7 mouse cellular contexts compared by ENCODE assay signal in genomic region chr19:45310291-45310881, GRCm38 (mm10). TPM values are rescaled to one million over a fixed set of nuclear protein-coding genes. Genes with fewer than 3 reads are reported as not detected.
DNase-seq lines count a peak whose midpoint lies in the region; ATAC-seq lines count a peak whose summit lies in the region.

No protein-coding gene starts in this region.

- DNase-seq in lung, postnatal 4 days = no peak
- DNase-seq in embryonic facial prominence, embryonic 14.5 days (ENCODE audit: low spot score) = no peak
- DNase-seq in layer of hippocampus, postnatal 14 days (ENCODE audit: low spot score in 2 of 2) = no peak
- DNase-seq in kidney, postnatal 36 days = no peak

- peak overlapping the region; percentile 26 for H3K4me3 ChIP-seq in lung, embryonic 16.5 days (ENCODE audit: low read length)
- peak overlapping the region; percentile 23 for H3K4me3 ChIP-seq in embryonic facial prominence, embryonic 14.5 days (ENCODE audit: low read depth, low read length)
- H3K4me3 ChIP-seq in limb, embryonic 12.5 days (replicated peaks) = peak overlapping the region; percentile 26
- H3K4me3 ChIP-seq in stomach, embryonic 15.5 days (replicated peaks) = peak overlapping the region; percentile 13

- H3K9ac ChIP-seq in lung, embryonic 16.5 days (ENCODE audit: low read length) = peak overlapping the region; percentile 11; the same call in 1 of the 2 replicates
- peak overlapping the region; percentile 43 for H3K9ac ChIP-seq in embryonic facial prominence, embryonic 14.5 days (ENCODE audit: low read depth, low read length)
- no peak overlapping the region; the same call in 1 of the 2 replicates for H3K9ac ChIP-seq in limb, embryonic 12.5 days (replicated peaks)
- no peak overlapping the region for H3K9ac ChIP-seq in stomach, embryonic 15.5 days

- H3K4me2 ChIP-seq in lung, embryonic 16.5 days (ENCODE audit: low read depth, low read length) = peak overlapping the region; percentile 51
- peak overlapping the region; percentile 51 for H3K4me2 ChIP-seq in embryonic facial prominence, embryonic 14.5 days (ENCODE audit: low read depth, low read length)
- peak overlapping the region; percentile 53 for H3K4me2 ChIP-seq in limb, embryonic 12.5 days
- H3K4me2 ChIP-seq in stomach, embryonic 15.5 days = peak overlapping the region; percentile 50

- ATAC-seq in lung, embryonic 16.5 days (ENCODE audit: low read depth) = peak; percentile 35; the same call in 1 of the 2 replicates
- 0 out of 2 replicates have a peak, but pooled peaks have one; percentile 6 for ATAC-seq in embryonic facial prominence, embryonic 14.5 days (ENCODE audit: low read depth)
- no peak for ATAC-seq in limb, embryonic 12.5 days (ENCODE audit: insufficient number of reproducible peaks, insufficient read depth, low FRiP score, low TSS enrichment, low read depth)
- peak; percentile 31; the same call in 1 of the 2 replicates for ATAC-seq in stomach, embryonic 15.5 days (ENCODE audit: insufficient read depth, low FRiP score, low read depth)

- H3K4me1 ChIP-seq in lung, embryonic 16.5 days (replicated peaks; ENCODE audit: control insufficient read depth, insufficient read depth, low read length) = peaks cover 2% of the 10 kb centered on the region; the same call in 1 of the 2 replicates
- H3K4me1 ChIP-seq in embryonic facial prominence, embryonic 14.5 days (ENCODE audit: control insufficient read depth, insufficient read depth, low read length) = peaks cover 10% of the 10 kb centered on the region; the same call in 1 of the 2 replicates
- H3K4me1 ChIP-seq in limb, embryonic 12.5 days (replicated peaks) = peaks cover 31% of the 10 kb centered on the region
- H3K4me1 ChIP-seq in stomach, embryonic 15.5 days = peaks cover 23% of the 10 kb centered on the region

- WGBS in lung, embryonic 16.5 days = 44% methylated on average over 5 of the region's 5 CpGs
- 46% methylated on average over 5 of the region's 5 CpGs for WGBS in embryonic facial prominence, embryonic 14.5 days
- WGBS in limb, embryonic 12.5 days = 33% methylated on average over 5 of the region's 5 CpGs
- WGBS in stomach, embryonic 15.5 days = 43% methylated on average over 5 of the region's 5 CpGs

- no peak overlapping the region for H3K27ac ChIP-seq in lung, embryonic 16.5 days (ENCODE audit: low read length)
- no peak overlapping the region for H3K27ac ChIP-seq in embryonic facial prominence, embryonic 14.5 days (replicated peaks; ENCODE audit: low read depth, low read length)
- no peak overlapping the region for H3K27ac ChIP-seq in limb, embryonic 12.5 days
- no peak overlapping the region for H3K27ac ChIP-seq in stomach, embryonic 15.5 days

- H3K9me3 ChIP-seq in lung, embryonic 16.5 days (ENCODE audit: control insufficient read depth, low read length) = no peaks in the 10 kb centered on the region
- H3K9me3 ChIP-seq in embryonic facial prominence, embryonic 14.5 days (ENCODE audit: control insufficient read depth, low read length) = no peaks in the 10 kb centered on the region
- no peaks in the 10 kb centered on the region for H3K9me3 ChIP-seq in limb, embryonic 12.5 days
- H3K9me3 ChIP-seq in stomach, embryonic 15.5 days = no peaks in the 10 kb centered on the region

- H3K27me3 ChIP-seq in lung, embryonic 16.5 days (ENCODE audit: control insufficient read depth, insufficient read depth, low read depth, low read length) = peaks cover 4% of the 10 kb centered on the region; the same call in 1 of the 2 replicates
- peaks cover 4% of the 10 kb centered on the region; the same call in 1 of the 2 replicates for H3K27me3 ChIP-seq in embryonic facial prominence, embryonic 14.5 days (replicated peaks; ENCODE audit: control insufficient read depth, insufficient read depth, low read length)
- H3K27me3 ChIP-seq in limb, embryonic 12.5 days = peaks cover 58% of the 10 kb centered on the region
- H3K27me3 ChIP-seq in stomach, embryonic 15.5 days (replicated peaks) = 0 out of 2 replicates have a peak, but pooled peaks cover 8% of the 10 kb centered on the region

- H3K36me3 ChIP-seq in lung, embryonic 16.5 days (ENCODE audit: control insufficient read depth, insufficient read depth, low read length) = no peaks in the 10 kb centered on the region
- no peaks in the 10 kb centered on the region for H3K36me3 ChIP-seq in embryonic facial prominence, embryonic 14.5 days (ENCODE audit: control insufficient read depth, insufficient read depth, low read length)
- H3K36me3 ChIP-seq in limb, embryonic 12.5 days = no peaks in the 10 kb centered on the region
- no peaks in the 10 kb centered on the region for H3K36me3 ChIP-seq in stomach, embryonic 15.5 days

RNA-seq across cellular contexts. Expression of gene Btrc, which starts 53.1 kb away (rescaled TPM):
- polyA plus RNA-seq in lung, embryonic 16.5 days (2015; fragmentation: Nextera tagmentation; extraction: Ambion mirVana) = 34.8 and 36.2 TPM in 2 replicates
- polyA plus RNA-seq in embryonic facial prominence, embryonic 14.5 days (2014; fragmentation: Nextera tagmentation; extraction: Ambion mirVana) = 44.6 and 45.0 TPM in 2 replicates
- polyA plus RNA-seq in limb, embryonic 12.5 days (2016; fragmentation: Nextera tagmentation; extraction: Ambion mirVana) = 55.7 and 56.9 TPM in 2 replicates
- 37.4 and 39.4 TPM in 2 replicates for polyA plus RNA-seq in stomach, embryonic 15.5 days (2015; fragmentation: Nextera tagmentation; extraction: Ambion mirVana)
- 10 to 100 TPM; 82.3 to 90.2 TPM for total RNA-seq in layer of hippocampus, postnatal 14 days (2021)

Comparison
In these comparisons a context has a peak if more than half of its experiments do, and no peak if none do; other contexts are left out.
1. H3K9ac ChIP-seq: peak in lung, embryonic 16.5 days (single experiment) and embryonic facial prominence, embryonic 14.5 days (single experiment); none in limb, embryonic 12.5 days (single experiment) and stomach, embryonic 15.5 days (single experiment).
2. Peak in every context shown above with its lines, with median percentiles within 50 percentile points of each other: H3K4me2 ChIP-seq and H3K4me3 ChIP-seq.